Mouse (Mus musculus): ENCODE results near the gene Rbbp4.

Rbbp4 gene

DNA sequence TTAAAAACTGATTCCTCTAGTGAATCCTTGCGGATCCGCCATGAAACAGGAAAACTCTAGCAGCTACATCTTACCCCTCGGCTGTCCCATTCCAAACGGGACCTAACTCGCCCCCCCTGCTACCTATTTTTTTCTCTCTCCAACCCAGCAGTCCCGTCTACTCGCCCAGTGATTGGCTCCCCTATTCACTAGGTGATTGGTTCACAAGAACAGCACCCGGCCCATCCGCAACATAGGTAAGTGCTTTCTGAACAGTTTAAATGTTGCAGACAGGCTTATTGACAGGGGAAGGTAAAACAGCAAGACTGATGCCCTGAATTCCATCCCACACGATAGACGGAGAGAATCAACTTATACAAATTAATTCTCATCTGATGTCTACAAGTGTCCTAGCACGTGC lies 18.0 kb upstream of the Rbbp4 start:
- DNase-seq (ENCODE audit: low read depth, low spot score): peak; percentile 89

DNA sequence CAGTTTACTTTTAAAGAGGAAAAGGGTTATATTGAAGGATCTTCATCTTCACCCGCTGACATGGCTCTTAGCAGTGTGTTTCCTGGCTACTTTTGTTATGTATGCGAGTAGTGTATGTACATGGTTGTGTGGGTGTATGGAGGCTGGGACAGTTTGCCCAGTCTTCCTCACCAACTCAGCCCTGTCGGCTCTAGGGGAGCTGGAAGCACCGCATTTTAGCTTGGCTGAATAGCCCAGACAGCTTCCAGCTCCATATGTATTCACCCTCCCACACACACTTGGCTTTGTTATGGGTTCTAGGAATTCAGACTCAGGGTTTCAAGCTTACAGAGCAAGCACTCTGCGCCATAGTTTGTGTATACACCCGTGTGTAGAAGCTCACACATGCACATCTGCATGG lies 15.9 kb upstream of the Rbbp4 start:
- peak; percentile 27 for DNase-seq (ENCODE audit: low read depth, low spot score)

DNA sequence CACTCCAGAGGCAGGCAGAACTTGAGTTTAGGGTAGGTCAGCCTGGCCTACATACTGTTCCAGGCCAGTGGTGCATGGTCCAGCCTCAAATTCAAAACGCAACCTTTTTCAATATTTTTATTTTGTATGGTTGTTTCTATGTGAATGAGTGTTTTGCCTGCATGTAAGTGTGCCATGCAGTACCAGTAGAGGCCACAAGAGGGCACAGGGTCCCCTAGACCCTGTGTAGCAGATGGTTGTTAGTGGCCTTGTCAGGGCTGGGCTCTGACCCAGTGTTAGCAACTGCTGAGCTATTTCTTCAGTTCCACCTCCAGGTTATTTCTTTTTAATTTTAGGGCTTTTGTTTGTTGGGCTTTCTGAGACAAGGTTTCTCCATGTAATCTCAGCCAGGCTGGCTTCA lies 15.5 kb upstream of the Rbbp4 start:
- DNase-seq (ENCODE audit: low read depth, low spot score): peak; percentile 79

DNA sequence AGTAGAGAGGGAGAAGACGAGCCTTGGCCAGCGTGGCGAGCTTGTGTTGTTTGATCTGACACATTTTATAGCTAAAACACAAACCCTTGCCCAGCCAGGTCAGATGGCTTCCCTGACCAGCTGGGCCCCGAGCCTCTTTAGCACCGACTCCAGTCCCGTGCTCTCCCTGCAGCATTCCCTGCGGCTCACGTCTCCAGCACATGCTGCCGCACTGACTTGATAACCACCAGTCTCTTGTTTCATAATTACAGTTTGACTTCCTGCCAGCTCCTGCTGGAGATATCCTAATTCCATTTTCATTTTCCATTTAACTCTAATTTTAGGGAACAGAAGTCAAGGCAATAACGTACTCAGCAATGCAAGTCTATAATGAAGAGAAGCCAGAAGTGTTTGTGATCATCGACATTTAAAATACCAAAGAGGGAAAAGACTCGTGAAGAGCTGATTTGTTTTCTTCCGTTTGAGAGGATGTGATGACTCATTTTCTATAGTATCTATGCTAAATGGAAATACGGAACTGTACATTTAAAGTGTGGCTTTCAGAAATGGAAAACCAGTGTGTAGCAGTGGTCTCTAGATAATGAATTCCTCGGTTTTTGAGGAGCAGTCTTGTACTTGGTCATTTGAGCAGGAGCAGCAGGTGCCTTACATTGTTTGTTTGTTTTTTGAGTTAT lies 11.4 kb upstream of the Rbbp4 start:
- no peak for DNase-seq (ENCODE audit: low read depth, low spot score)

DNA sequence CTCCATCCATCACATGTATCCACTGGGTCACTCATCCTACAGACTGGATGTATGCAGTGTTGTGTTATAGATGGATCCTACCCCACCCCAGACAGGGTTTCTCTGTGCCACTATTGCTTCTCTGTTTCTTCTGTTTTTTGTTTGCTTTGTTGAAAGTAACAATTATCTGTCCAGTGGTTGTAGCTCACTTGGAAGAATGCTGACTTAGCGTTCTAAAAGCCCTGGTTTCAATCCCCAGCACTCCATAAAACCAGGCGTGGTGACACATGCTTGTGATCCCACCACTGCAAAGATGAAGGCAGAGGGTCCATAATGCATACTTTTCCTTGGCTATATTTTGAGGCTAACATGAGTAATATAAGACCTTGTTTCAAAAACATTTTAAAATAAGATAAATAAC lies 7.5 kb upstream of the Rbbp4 start:
- DNase-seq (ENCODE audit: low read depth, low spot score): no peak

DNA sequence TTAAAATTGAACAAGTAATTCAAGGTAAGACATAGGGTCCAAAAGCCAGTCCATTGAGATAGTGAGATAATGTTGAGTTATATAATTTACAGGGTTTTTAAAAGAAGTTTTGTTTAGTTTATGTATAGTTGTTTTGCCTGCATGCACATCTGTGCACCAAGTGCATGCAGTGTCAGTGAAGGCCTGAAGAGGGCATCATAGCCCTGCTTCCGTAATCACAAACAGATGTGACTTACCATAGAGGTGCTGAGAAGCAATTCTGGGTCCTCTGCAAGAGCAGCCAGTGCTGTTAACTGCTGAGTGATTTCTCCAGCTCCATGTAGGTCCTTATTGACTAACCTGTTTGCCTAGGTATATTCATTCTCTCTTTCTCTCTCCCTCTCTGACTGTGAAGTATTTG lies 6.7 kb upstream of the Rbbp4 start:
- DNase-seq (ENCODE audit: low read depth, low spot score): no peak

DNA sequence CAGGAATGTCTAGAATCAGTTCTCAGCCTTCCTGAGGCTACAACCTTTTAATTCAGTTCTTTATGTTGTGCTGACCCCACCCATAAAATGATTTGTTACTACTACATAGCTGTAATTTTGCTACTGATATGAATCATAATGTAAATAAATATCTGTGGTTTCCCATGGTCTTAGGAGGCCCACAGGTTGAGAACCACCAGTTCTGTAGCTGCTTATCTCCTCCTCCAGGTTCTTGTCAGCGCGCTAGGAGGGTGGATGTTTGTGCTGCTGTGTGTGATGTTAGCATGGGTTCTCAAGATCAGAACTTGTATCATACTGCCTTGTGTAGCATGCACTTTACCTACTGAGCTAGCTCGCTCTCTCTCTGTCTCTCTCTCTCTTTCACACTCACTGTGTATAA lies 4.6 kb upstream of the Rbbp4 start:
- DNase-seq (ENCODE audit: low read depth, low spot score): no peak

DNA sequence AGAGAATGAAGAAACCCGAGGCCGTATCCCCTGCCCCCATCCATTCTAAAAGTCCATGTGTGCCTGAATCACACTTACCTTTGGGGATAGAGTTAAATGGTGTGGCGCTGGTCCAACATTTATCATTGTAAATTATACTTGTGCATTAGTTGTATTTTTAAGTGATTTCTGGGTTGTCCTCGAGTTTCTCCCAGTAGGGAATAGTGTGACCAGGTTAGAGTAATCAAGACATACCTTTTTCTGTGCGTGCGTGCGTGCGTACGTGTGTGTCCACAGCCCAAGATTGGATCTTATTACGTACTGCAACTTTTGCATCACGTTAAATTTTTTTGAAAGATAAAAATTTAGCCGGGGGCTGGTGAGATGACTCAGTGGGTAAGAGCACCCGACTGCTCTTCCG lies 1.1 kb upstream of the Rbbp4 start:
- peak; percentile 17 for DNase-seq (ENCODE audit: low read depth, low spot score)

DNA sequence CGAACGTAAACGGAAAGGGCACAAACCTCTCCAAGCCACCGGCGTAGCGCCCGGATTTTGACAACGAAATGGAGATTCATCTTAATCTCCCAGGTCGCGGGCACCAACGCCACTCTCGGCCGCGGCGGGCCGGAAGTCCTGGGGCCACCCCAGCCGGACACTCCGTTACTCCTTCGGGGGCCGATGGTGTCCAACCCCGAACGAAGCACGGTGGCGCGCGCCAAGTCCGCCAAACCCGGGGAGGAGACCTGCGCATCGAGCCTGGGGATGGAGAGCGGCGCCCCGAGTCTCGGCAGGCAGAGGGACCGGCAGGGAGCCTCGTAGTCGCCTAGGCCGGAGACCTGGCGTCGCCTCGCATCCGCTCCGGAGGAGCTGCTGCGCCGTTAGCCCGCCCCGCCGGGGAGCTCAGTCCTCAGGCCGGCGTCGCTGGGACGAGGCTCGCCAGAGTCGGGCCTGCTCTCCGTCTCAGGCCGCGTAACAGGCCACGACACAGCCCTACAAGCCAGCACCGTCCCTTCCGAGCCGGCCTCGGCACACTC lies 424 bp downstream of the Rbbp4 start:
- DNase-seq (ENCODE audit: low read depth, low spot score): no peak

DNA sequence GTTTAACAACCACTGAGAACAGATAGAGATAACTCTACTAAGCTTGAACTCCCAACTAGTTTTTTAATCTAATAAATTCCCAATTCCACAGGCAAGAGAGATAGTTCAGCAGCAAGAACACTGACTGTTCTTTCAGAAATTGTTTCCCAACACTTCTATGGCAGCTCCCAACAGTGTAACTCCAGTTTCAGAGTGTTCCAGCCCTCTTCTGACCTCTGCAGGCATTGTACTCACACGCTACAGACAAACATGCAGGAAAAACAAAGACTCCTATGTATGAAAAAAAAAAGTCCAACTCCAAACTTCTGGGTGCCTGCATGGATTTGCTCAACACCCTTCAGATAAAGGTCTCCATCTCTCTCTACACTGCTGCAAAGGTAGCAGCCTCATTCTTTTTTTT lies 2.3 kb downstream of the Rbbp4 start:
- DNase-seq (ENCODE audit: low read depth, low spot score): no peak

DNA sequence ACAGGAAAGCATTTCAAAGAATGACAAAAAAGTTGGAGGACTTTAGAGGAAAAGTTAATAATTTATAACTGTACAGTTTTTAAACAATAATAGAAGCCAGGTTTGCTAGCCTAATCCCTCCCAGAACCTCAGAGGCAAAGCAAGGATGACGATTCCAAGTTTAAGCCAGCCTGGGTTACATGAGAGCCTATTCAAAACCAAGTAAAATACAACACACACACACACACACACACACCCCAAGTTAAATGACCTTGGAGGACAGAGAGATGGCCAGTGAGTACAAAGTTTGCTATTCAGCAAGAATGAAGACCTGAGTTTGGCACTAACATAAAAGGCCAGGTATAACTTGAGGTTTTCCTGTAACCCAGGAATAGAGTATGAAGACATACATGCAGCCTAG lies 9.0 kb downstream of the Rbbp4 start:
- no peak for DNase-seq (ENCODE audit: low read depth, low spot score)

DNA sequence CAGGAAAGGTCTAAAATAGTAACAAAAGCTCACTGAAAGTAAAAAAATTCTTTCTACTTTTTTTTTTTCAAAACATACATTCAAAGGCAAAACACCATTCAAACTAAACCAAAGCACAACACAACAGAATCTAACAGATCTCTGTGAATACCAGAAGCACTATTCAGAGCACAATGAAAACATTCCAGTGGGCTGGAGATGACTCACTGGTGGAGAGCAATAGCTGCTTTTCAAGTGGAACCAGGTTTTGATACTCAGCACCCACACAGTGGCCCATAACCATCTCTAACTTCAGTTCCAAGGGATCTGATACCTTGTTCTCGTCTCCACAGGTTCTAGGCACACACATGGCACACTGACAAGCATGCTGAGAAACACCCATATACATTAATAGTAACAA lies 10.4 kb downstream of the Rbbp4 start:
- DNase-seq (ENCODE audit: low read depth, low spot score): no peak

DNA sequence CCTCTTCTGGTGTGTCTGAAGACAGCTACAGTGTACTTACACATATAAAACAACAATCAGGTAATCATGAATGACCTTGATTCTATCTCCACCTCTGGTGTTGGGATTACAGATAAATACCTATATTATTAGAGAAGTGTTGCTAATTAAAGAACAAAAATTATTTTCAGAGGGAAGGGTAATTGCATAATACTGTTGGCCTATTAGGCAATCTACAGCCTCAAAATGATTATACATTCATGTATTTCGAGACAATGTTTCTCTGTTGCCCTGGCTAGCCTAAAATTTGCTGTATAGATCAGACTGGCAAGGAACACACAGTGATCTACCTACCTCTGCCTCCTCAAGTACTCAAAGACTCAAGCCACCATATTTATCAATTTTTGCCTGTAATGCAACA lies 11.7 kb downstream of the Rbbp4 start:
- no peak for DNase-seq (ENCODE audit: low read depth, low spot score)

DNA sequence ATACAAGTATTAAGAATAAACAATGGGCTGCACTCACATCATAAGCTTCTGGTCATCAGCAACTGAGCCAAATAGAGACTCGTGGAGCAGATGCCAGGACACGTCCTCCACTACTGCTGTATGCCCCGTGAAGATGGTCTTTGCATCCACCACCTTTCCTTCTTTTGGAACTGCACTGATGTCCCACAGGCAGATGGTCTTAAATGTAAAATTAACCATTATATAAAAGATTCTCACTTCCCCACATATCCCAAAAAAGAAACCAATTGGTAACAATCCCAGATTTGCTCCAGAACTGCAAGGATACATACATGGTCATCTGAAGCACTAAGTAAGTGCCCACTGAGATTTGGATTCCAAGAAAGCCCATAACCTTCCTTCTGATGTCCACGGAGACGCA lies 13.1 kb downstream of the Rbbp4 start:
- DNase-seq (ENCODE audit: low read depth, low spot score): no peak

DNA sequence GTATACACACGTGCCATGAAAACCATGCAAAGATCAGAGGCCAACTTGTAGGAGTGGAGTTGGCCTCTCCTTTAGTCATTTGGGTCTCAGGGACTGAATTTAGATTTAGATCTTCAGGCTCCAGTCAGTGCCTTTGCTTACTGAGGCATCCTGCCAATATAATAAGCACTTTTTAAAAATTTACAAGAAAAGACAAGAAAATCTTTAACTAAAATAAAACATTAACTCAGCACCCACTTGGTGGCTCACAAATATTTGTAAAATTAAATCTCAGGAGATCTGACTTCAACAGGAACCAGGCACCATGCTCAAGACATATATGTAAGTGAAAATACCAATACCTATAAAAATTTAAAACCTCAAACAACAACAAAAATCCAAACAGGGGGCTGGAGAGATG lies 14.3 kb downstream of the Rbbp4 start:
- DNase-seq (ENCODE audit: low read depth, low spot score): no peak

DNA sequence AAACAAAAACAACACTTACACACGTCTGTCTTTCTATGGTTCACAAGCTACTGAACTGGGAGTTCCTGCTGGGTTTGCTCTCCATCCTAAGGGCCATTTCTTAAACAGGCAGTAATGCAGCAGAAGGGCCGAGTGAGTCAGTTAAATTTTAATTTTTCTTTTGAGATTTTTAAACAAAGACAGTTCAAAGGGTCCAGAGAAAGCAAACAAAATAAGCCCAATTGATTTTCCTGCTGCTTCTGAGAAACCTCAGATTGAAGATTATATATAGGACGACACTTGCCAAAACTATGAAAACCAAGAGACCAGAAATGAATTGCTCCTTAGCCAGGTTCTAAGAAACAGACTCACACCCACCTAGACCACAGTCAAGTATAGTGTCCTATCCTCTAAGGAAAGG lies 21.3 kb downstream of the Rbbp4 start:
- no peak for DNase-seq (ENCODE audit: low read depth, low spot score)

DNA sequence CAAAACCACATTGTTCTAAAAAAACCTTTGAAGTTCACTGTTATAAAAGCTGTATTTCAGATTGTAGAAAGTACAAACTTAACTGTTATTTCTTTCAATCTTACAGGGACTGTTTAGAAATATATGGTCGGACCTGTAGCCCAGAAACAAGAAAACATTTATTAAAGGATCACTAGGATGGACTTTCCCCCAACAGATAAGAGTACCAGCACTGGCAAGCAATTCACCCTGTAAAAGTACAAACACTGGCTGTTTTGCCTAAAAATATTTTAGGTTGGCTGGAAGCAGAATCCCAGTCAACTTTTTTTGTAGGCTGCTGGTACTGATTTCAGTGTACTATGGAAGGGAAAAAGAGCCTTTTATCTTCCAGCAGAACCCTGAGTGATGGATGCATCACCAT lies 27.2 kb downstream of the Rbbp4 start:
- no peak for DNase-seq (ENCODE audit: low read depth, low spot score)

DNA sequence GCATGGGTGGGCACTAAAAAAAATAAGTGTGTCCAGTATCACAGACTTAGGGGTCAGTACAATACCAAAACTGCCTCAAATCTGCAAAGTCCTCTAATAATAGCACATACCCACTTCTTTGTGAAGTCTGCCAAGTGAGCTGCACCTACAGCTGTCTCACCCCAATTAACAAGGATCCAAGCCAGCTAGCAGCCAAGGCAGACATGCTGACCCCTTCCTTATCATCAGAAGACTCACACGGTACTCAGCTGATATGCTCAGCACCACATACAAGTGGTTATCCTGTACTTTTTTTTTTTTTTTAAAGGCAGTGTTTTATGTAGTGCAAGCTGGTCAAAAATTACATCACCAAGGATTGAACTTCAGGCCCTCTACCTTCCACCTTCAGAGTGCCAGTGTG lies 30.9 kb downstream of the Rbbp4 start:
- no peak for DNase-seq (ENCODE audit: low read depth, low spot score)

DNA sequence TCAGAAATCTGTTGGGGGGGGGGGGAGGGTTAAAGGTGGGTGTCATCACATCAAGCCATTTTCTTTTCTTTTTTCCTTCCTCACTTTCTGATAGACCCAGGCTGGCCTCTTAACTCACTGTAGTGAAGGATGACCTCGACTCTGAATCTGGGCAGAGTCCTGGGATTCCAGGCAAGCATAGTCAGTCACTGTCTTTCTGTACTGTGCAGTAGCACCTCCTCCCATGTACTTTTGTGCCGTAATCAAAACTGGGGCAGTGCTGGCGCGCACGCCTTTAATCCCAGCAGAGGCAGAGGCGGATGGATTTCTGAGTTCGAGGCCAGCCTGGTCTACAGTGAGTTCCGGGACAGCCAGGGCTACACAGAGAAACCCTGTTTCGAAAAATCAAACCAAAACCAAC lies 31.4 kb downstream of the Rbbp4 start:
- no peak for DNase-seq (ENCODE audit: low read depth, low spot score)

DNA sequence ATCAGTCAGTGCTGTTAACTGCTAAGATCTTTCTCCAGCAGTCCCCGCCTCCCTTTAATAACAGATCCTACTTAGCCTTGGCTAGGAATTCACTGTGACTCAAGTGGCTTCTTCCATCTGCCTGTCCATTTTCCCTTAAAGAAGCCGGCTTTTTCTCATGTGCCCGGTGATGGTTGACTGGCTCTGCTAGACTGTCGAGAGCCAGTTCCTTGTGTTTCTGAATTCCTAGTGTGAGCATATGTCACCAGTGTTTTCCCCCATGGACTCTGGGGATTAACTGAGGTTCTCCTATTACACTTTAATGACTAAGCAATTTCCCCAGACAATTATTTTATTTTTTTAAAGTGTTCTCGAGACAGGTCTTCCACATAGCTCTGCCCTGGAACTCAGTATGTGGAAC lies 31.8 kb downstream of the Rbbp4 start:
- DNase-seq (ENCODE audit: low read depth, low spot score): peak; percentile 18

DNA sequence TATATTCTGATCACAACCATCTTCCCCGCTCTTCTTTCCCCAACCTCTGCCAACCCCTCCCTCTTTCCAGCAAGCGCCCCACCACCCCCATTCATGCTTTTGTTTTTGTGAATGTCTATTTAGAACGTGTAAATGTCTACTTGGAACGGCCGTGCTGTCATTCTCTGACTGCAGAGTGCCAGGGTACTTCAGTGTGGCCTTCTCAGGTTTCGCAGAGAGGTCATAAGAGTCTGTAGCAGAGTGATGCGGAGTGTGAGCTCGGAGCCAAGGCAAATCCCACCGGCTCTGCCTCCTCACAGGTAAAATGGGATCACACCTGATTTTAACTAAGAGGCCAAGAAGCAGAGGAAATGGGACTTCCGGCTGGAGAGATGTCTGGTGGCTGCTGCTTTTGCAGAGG lies 36.0 kb downstream of the Rbbp4 start:
- peak; percentile 34 for DNase-seq (ENCODE audit: low read depth, low spot score)

DNA sequence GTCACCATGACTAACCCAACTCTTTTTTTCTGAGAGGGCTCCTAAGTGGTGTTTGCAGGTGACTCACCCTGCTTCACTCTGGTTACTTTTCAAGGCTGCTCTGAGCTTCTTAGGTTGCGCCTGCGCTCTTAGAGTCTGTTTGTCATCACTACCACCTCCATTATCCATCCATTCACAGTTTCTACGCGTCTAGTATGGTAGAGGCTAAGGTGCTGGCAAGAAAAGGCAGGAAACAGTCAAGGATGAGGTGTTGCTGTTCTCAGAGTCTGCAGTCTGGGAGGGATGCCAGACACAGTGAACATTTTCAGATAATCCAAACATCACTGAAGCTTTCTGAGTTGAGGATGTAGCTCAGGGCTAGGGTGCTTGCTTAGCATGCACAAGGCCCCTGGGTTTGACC lies 37.4 kb downstream of the Rbbp4 start:
- DNase-seq (ENCODE audit: low read depth, low spot score): peak; percentile 41

DNA sequence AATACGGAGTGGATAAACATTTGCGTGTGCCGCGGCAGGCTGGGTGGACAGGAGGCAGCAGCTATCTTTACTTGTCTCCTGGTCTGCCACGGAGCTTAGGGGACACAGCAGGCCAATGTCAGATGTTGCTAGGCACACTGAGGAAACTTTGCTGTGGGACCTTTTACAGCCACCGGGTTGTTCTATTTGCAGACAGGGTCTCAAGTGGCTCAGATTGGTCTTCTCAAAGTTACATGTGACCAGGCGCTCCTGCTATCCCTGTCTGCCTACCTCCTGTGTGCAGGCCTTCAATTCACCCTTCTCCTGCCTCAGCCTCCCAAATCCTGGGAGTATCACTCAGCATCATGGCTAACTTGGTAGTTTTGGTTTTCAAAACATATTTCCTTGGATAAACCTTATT lies 39.1 kb downstream of the Rbbp4 start:
- DNase-seq (ENCODE audit: low read depth, low spot score): no peak

DNA sequence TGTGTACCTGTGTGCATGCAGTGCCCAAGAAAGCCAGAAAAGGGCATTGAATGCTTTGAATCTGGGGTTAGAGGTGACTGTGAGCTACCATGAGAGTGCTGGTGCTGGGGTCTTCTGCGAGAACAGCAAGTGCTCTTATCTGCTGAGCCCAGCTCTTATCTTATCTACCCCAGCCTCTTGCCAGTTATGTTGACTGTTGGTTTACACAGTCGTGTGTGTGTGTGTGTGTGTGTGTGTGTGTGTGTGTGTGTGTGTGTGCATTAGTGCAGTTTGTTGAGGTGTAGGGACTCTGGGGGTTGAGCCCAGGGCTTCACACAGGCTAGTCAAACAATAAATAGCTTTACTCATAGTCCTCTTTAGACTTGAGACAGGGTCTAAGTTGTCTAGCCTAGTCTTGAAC lies 40.0 kb downstream of the Rbbp4 start:
- DNase-seq (ENCODE audit: low read depth, low spot score): no peak

Measured in R1 (cell line).